Mouse (Mus musculus) midbrain, embryonic 15.5 days (tissue): ENCODE results near the gene Ctnnd2. TPM values are rescaled to one million over a fixed set of nuclear protein-coding genes. Genes with fewer than 3 reads are reported as not detected.

ENCODE experiments used
- ATAC-seq: fragments of 200-750 bp; cut with Nextera tagmentation; replicated peaks from 2 replicates; pipeline ENCODE4 v1.8.0; 2017; ENCODE audit warnings: moderate TSS enrichment
- H3K27ac ChIP-seq: fragments of 300-500 bp; sonication (generic); 2 replicates; pipeline ENCODE4 v1.5.1; 2015; ENCODE audit warnings: mild to moderate bottlenecking, inconsistent platforms
- H3K27me3 ChIP-seq: fragments of 300-500 bp; sonication (generic); replicated peaks from 2 replicates; pipeline ENCODE4 v1.6.1; 2015; ENCODE audit warnings: inconsistent platforms
- H3K36me3 ChIP-seq: fragments of 300-500 bp; sonication (generic); replicated peaks from 2 replicates; pipeline ENCODE4 v1.6.1; 2015; ENCODE audit warnings: inconsistent platforms
- H3K4me1 ChIP-seq: fragments of 300-500 bp; sonication (generic); 2 replicates; pipeline ENCODE4 v1.6.1; 2015; ENCODE audit warnings: inconsistent platforms
- H3K4me2 ChIP-seq: fragments of 300-500 bp; sonication (generic); 2 replicates; pipeline ENCODE4 v1.6.1; 2015; ENCODE audit warnings: inconsistent platforms, mild to moderate bottlenecking, moderate library complexity
- H3K4me3 ChIP-seq: fragments of 300-500 bp; sonication (generic); 2 replicates; pipeline ENCODE4 v1.5.1; 2015; ENCODE audit warnings: mild to moderate bottlenecking, inconsistent platforms
- H3K9ac ChIP-seq: fragments of 300-500 bp; sonication (generic); 2 replicates; pipeline ENCODE4 v1.6.1; 2015; ENCODE audit warnings: mild to moderate bottlenecking, inconsistent platforms
- H3K9me3 ChIP-seq: fragments of 300-500 bp; sonication (generic); 2 replicates; pipeline ENCODE4 v1.6.1; 2016; ENCODE audit warnings: inconsistent platforms
- WGBS: fragments of 180-500 bp; shearing (Covaris S2); methylation state at CpG from one replicate; pipeline ENCODE4 v1.1.7; 2015; ENCODE audit warnings: mixed read lengths; 5-methylcytosine and 5-hydroxymethylcytosine counted together
- polyA plus RNA-seq: library from polyadenylated mRNA; unstranded; fragments of >200 nt; fragmentation: Nextera tagmentation; extraction: Ambion mirVana; gene quantifications from 2 replicates; pipeline ENCODE4 v1.2.1, GENCODE M21; 2015

Gene Ctnnd2
- polyA plus RNA-seq, 1 experiment from 2014 or later: 72.2 TPM

DNA sequence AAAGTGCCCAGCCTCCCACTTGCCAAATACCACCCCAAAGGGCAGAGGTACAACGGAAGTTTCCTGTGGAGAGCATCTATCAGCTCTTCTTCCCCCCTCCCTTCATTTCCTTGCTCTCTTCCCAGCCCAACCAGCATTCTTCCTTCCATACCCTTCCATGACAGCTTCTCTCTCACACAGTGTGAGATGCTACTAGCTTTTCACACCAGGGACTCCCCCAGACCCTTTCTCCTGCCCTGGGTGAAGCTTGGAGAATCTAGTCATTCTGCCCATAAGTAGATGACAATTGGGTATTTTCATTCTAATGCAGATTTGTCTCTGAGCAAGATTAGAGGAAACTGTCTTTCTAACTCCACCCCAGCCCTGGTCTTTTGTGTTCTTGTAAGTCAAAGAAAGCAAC is 473.3 kb downstream of the Ctnnd2 start:
- no peak overlapping the region for H3K9ac ChIP-seq
- no peaks in the 10 kb centered on the region for H3K27me3 ChIP-seq
- ATAC-seq: no peak
- H3K9me3 ChIP-seq: no peaks in the 10 kb centered on the region
- 38% methylated on average over 1 of the region's 1 CpGs for WGBS
- H3K4me3 ChIP-seq: no peak overlapping the region
- peaks cover 17% of the 10 kb centered on the region for H3K4me1 ChIP-seq
- no peak overlapping the region for H3K27ac ChIP-seq
- H3K36me3 ChIP-seq: no peaks in the 10 kb centered on the region
- H3K4me2 ChIP-seq: no peak overlapping the region

DNA sequence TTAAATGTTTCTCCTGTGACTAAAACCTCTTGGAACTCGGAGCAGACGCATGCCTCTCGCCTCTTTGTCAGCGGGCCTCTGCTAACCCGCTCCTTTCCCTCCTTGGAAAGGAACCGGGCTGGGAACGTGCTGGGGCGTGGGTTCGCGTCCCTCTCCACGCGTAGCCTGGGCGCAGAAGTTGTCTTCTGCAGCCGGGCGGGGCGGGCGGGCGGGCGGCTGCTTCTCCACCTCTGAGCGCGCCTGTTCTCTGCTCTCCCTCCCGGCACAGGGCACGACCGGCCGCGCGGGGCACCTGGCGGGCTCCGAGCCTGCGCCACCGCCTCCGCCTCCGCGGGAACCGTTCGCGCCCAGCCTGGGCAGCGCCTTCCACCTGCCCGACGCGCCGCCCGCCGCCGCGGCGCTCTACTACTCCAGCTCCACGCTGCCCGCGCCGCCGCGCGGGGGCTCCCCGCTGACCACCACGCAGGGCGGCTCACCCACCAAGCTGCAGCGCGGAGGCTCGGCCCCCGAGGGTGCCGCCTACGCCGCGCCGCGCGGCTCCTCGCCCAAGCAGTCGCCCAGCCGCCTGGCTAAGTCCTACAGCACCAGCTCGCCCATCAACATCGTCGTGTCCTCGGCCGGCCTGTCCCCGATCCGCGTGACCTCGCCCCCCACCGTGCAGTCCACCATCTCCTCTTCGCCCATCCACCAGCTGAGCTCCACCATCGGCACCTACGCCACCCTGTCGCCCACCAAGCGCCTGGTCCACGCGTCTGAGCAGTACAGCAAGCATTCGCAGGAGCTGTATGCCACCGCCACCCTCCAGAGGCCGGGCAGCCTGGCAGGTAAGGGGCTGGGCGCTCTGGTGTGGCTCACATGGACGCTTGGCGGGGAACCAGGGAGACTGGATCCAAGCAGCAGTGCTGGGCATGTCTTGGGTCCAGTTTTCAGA is 474.4 kb downstream of the Ctnnd2 start:
- Histone ChIP-seq H3K36me3 (no peaks in the 10 kb centered on the region), H3K4me2 (peak overlapping the region; percentile 88), H3K4me1 (peaks cover 17% of the 10 kb centered on the region), H3K27me3 (no peaks in the 10 kb centered on the region), H3K9me3 (no peaks in the 10 kb centered on the region), H3K9ac (peak overlapping the region; percentile 58), H3K4me3 (peak overlapping the region; percentile 54), H3K27ac (no peak overlapping the region; the same call in 1 of the 2 replicates)
- 1% methylated on average over 93 of the region's 94 CpGs for WGBS
- peak; percentile 73 for ATAC-seq

DNA sequence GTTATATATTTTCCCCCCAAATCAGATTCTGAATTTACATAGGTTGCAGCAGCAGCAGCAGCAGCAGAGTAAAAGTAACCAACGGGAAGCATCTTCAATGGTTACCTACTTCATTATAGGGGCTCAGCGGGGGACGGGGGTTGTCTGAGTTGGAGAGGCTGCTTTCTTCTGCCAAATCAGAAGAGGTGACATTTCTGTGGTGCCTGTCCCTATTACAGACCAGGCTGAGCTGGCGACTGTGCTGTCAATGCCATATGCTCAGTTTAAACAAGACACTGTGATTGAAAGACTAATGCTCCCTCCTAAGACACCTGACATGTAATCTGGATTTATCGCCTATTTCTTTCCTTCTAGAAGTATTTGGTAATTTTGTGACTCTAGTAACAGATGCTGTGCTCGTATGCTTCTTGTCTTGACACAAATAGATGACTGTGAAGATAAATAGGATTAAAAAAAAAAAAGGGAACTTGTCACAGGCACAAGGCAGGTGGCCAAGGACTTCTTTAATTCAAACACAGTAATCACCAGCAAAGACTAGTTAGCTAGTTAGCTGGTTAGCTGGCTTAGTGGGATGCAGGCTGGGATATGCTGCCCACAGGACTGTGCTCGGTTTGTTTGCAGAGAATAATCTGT is 475.4 kb downstream of the Ctnnd2 start:
- Histone ChIP-seq H3K27ac (no peak overlapping the region), H3K4me3 (no peak overlapping the region), H3K36me3 (no peaks in the 10 kb centered on the region), H3K9ac (no peak overlapping the region), H3K4me2 (peak overlapping the region; percentile 88; the same call in 1 of the 2 replicates), H3K4me1 (peaks cover 17% of the 10 kb centered on the region), H3K9me3 (no peaks in the 10 kb centered on the region), H3K27me3 (no peaks in the 10 kb centered on the region)
- WGBS: 38% methylated on average over 7 of the region's 7 CpGs
- ATAC-seq: no peak

- H3K9ac ChIP-seq: no peak overlapping the region
- H3K4me1 ChIP-seq: peaks cover 17% of the 10 kb centered on the region
- H3K27ac ChIP-seq: no peak overlapping the region
- no peaks in the 10 kb centered on the region for H3K27me3 ChIP-seq
- H3K9me3 ChIP-seq: no peaks in the 10 kb centered on the region
- H3K4me3 ChIP-seq: no peak overlapping the region
- H3K4me2 ChIP-seq: no peak overlapping the region
- no peaks in the 10 kb centered on the region for H3K36me3 ChIP-seq
- ATAC-seq: no peak
- WGBS: 52% methylated on average over 6 of the region's 6 CpGs
These were observed 477.6 kb downstream of the Ctnnd2 start for GRCm38 (mm10) chr15:30649964-30650363.

- H3K9ac ChIP-seq: no peak overlapping the region
- 0 out of 2 replicates have a peak, but pooled peaks have one; percentile 17 for ATAC-seq
- no peaks in the 10 kb centered on the region for H3K36me3 ChIP-seq
- H3K4me2 ChIP-seq: no peak overlapping the region
- no peaks in the 10 kb centered on the region for H3K9me3 ChIP-seq
- 0 out of 2 replicates have a peak, but pooled peaks cover 2% of the 10 kb centered on the region for H3K4me1 ChIP-seq
- no peak overlapping the region for H3K27ac ChIP-seq
- no peak overlapping the region for H3K4me3 ChIP-seq
- WGBS: 53% methylated on average over 9 of the region's 9 CpGs
- H3K27me3 ChIP-seq: no peaks in the 10 kb centered on the region
These were observed 483.0 kb downstream of the Ctnnd2 start for GRCm38 (mm10) chr15:30655433-30655832.

GRCm38 (mm10) chr15:30657588-30657987 is 485.2 kb downstream of the Ctnnd2 start:
- no peak for ATAC-seq
- 67% methylated on average over 3 of the region's 3 CpGs for WGBS
- Histone ChIP-seq H3K4me3 (no peak overlapping the region), H3K27me3 (no peaks in the 10 kb centered on the region), H3K36me3 (no peaks in the 10 kb centered on the region), H3K4me2 (no peak overlapping the region), H3K9ac (no peak overlapping the region), H3K9me3 (no peaks in the 10 kb centered on the region), H3K4me1 (0 out of 2 replicates have a peak, but pooled peaks cover 2% of the 10 kb centered on the region), H3K27ac (no peak overlapping the region)

DNA sequence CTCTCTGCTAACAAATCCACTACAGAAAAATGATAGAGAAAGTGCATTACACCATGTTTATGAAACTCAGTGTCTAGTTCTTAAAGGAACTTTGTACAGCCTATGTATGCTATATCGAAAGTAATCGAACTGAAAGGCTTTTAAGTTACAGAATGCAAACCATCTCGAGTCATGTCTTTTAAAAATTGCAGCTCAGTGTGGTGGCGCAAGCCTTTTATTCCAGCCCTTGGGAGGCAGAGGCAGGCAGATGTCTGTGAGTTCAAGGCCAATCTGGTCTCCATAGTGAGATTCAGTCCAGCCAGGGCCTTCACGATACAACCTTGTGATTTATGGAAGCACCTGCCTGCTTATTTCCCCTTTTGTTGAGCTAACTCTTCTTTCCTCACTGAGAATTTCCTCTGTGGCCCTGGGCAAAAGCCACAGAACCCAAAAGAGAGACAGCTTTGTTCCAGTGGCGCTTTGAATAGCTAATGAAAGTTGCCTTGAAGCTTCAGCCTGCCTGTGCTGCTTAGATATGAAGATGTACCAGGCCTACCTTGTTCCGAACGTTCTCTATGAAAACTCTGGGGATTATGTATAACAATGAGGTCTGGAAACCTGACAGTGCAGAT is 488.3 kb downstream of the Ctnnd2 start:
- Histone ChIP-seq H3K36me3 (no peaks in the 10 kb centered on the region), H3K9ac (no peak overlapping the region), H3K27ac (no peak overlapping the region), H3K4me2 (no peak overlapping the region), H3K27me3 (no peaks in the 10 kb centered on the region), H3K4me3 (no peak overlapping the region), H3K9me3 (no peaks in the 10 kb centered on the region), H3K4me1 (no peaks in the 10 kb centered on the region)
- no peak for ATAC-seq
- WGBS: 82% methylated on average over 8 of the region's 8 CpGs

DNA sequence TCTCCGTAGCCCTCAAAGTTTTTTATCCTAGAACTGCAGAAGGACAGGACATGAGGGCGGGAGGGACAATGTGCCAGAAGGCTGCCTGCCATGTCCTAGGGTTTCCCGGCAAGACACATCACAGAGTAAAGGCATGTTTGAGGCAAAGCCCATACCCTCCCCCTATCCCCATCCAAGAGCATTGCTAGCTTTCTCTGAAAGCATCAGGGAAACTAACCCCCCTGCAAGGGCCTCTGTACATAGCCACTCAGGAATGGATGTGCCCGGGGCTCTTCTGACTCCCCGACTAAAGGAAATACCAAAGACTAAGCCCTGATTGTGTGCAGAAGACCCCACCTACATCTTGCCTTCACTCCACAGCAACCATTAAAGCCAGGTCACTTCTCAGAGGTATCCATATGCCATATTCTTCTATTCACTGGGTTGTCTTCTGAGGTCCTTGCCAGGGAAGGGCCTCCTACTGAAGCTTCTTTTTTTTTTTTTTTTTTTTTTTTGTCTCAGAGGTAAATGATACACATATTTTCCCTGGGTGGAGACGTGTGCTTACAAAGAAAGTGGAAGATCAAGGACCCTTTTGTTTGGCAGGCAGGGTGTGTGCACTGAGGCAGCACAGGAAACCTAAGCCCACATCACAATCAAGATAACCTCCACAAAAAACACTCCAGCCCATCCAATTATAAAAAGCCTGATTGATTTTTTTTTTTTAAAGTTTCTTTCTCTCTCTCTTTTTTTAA is 489.5 kb downstream of the Ctnnd2 start:
- no peaks in the 10 kb centered on the region for H3K27me3 ChIP-seq
- peak; percentile 28; the same call in 1 of the 2 replicates for ATAC-seq
- H3K27ac ChIP-seq: no peak overlapping the region
- no peaks in the 10 kb centered on the region for H3K9me3 ChIP-seq
- WGBS: 39% methylated on average over 6 of the region's 6 CpGs
- H3K4me1 ChIP-seq: no peaks in the 10 kb centered on the region
- no peak overlapping the region for H3K4me2 ChIP-seq
- H3K36me3 ChIP-seq: no peaks in the 10 kb centered on the region
- H3K9ac ChIP-seq: no peak overlapping the region
- no peak overlapping the region for H3K4me3 ChIP-seq

- peak; percentile 57 for ATAC-seq
- Histone ChIP-seq H3K4me3 (no peak overlapping the region), H3K9me3 (no peaks in the 10 kb centered on the region), H3K4me1 (peaks cover 9% of the 10 kb centered on the region; the same call in 1 of the 2 replicates), H3K9ac (no peak overlapping the region), H3K36me3 (no peaks in the 10 kb centered on the region), H3K4me2 (no peak overlapping the region), H3K27me3 (no peaks in the 10 kb centered on the region), H3K27ac (peak overlapping the region; percentile 34; the same call in 1 of the 2 replicates)
- WGBS: 52% methylated on average over 7 of the region's 7 CpGs
These were observed 495.6 kb downstream of the Ctnnd2 start for GRCm38 (mm10) chr15:30667819-30668587.

GRCm38 (mm10) chr15:30681939-30682338 is 509.5 kb downstream of the Ctnnd2 start:
- H3K9me3 ChIP-seq: no peaks in the 10 kb centered on the region
- H3K9ac ChIP-seq: no peak overlapping the region
- WGBS: 83% methylated on average over 4 of the region's 4 CpGs
- no peak overlapping the region for H3K4me2 ChIP-seq
- no peaks in the 10 kb centered on the region for H3K36me3 ChIP-seq
- no peaks in the 10 kb centered on the region for H3K4me1 ChIP-seq
- ATAC-seq: no peak
- H3K27ac ChIP-seq: no peak overlapping the region
- H3K27me3 ChIP-seq: no peaks in the 10 kb centered on the region
- H3K4me3 ChIP-seq: no peak overlapping the region
